Mouse (Mus musculus) heart, postnatal 0 days (tissue): ENCODE measurements around the gene Hdc. TPM values are rescaled to one million over a fixed set of nuclear protein-coding genes. Genes with fewer than 3 reads are reported as not detected.

Source experiments
- ATAC-seq: fragments of 200-750 bp; cut with Nextera tagmentation; 2 replicates; pipeline ENCODE4 v1.8.0; 2017; ENCODE audit warnings: low read depth, moderate number of reproducible peaks, moderate library complexity; ENCODE audit not compliant: insufficient read depth
- DNase-seq: peaks from one replicate; pipeline ENCODE4 v3.0.0-alpha.2; 2016; ENCODE audit warnings: low spot score
- H3K27ac ChIP-seq: fragments of 300-500 bp; sonication (generic); 2 replicates; pipeline ENCODE4 v1.5.1; 2014; ENCODE audit warnings: low read depth, mild to moderate bottlenecking
- H3K27me3 ChIP-seq: fragments of 300-500 bp; sonication (generic); 2 replicates; pipeline ENCODE4 v1.6.1; 2014; ENCODE audit warnings: low read length, mixed read lengths; ENCODE audit not compliant: control insufficient read depth, insufficient read depth
- H3K36me3 ChIP-seq: fragments of 300-500 bp; sonication (generic); replicated peaks from 2 replicates; pipeline ENCODE4 v1.6.1; 2014; ENCODE audit warnings: low read length, mixed read lengths; ENCODE audit not compliant: control insufficient read depth, insufficient read depth
- H3K4me1 ChIP-seq: fragments of 300-500 bp; sonication (generic); 2 replicates; pipeline ENCODE4 v1.6.1; 2014; ENCODE audit warnings: antibody characterized with exemption; ENCODE audit not compliant: control insufficient read depth, insufficient read depth
- H3K4me2 ChIP-seq: fragments of 300-500 bp; sonication (generic); 2 replicates; pipeline ENCODE4 v1.6.1; 2014; ENCODE audit warnings: low read depth, mild to moderate bottlenecking, low read length, moderate library complexity
- H3K4me3 ChIP-seq: fragments of 300-500 bp; sonication (generic); 2 replicates; pipeline ENCODE4 v1.5.1; 2014; ENCODE audit warnings: low read depth, low read length
- H3K9ac ChIP-seq: fragments of 300-500 bp; sonication (generic); replicated peaks from 2 replicates; pipeline ENCODE4 v1.6.1; 2014; ENCODE audit warnings: low read depth, low read length, mixed read lengths
- H3K9me3 ChIP-seq: fragments of 300-500 bp; sonication (generic); replicated peaks from 2 replicates; pipeline ENCODE4 v1.6.1; 2016; ENCODE audit warnings: low read length; ENCODE audit not compliant: control insufficient read depth
- CTCF ChIP-seq: IDR thresholded peaks from 2 replicates; pipeline ENCODE4 v1.5.1; 2016; ENCODE audit warnings: antibody characterized with exemption, control low read depth, low read depth
- EP300 ChIP-seq: IDR thresholded peaks from 2 replicates; pipeline ENCODE4 v1.6.1; 2016; ENCODE audit warnings: antibody characterized with exemption, low read depth
- WGBS: fragments of 180-500 bp; shearing (Covaris S2); extraction: QIAGEN DNeasy Blood & Tissue Kit; methylation state at CpG from one replicate; pipeline ENCODE4 v1.1.7; 2014; 5-methylcytosine and 5-hydroxymethylcytosine counted together
- polyA plus RNA-seq: library from polyadenylated mRNA; unstranded; fragments of >200 nt; fragmentation: Nextera tagmentation; extraction: Ambion mirVana; gene quantifications from 2 replicates; pipeline ENCODE4 v1.2.1, GENCODE M21; 2015
- total RNA-seq: library from RNA; depleted of rRNA; stranded (reverse); fragments of >200 nt; gene quantifications from 2 replicates; pipeline ENCODE4 v1.2.3, GENCODE M21; 2014; ENCODE audit warnings: low replicate concordance

Hdc gene
- total and polyA plus RNA-seq, 2 experiments from 2014 or later = 7.2 to 11.2 TPM

DNA sequence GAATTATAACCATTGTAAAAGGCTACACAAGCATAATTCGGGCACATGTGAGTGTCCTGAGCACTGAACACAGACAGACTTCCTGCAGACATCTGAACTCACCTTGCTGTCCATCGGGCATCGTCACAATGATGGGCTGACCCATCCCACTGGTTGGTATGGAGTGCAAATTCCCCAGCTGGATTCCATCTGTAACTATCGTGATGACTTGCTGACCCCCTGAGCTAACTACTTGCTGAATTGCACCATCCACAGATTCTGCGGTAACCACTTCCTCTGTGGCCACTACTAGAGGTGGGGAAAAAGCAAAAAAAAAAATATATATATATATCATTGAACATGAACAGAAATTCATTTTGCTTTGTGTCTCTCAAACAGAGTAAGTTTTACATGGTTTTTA, 27.4 kb upstream of the Hdc start:
- H3K36me3 ChIP-seq = peaks cover 72% of the 10 kb centered on the region
- TF ChIP-seq EP300 (no peak), CTCF (no peak)
- H3K4me2 ChIP-seq = no peak overlapping the region
- no peak overlapping the region for H3K27ac ChIP-seq
- no peaks in the 10 kb centered on the region for H3K9me3 ChIP-seq
- 83% methylated on average over 5 of the region's 5 CpGs for WGBS
- no peak overlapping the region for H3K4me3 ChIP-seq
- H3K9ac ChIP-seq = no peak overlapping the region
- H3K4me1 ChIP-seq = no peaks in the 10 kb centered on the region
- no peaks in the 10 kb centered on the region for H3K27me3 ChIP-seq
- DNase-seq = no peak
- ATAC-seq = no peak

DNA sequence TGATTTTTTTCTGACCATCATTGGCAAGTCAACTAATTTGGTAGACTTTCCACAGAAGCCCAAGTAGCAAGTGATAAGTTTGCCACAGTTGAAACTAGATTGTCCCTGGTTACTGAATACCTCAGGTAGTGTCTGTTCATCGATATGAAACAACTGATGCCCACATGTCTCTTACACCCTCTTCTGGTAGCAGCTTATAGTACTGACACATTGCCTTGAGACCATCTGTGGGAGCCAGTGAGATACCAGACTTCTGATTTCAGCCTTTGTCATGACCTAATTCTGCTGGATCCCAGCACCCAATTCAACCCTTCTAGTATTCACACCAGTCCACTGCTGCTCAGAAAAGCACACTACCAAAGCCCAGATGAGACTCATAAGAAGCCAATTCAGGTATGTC, 25.7 kb upstream of the Hdc start:
- H3K36me3 ChIP-seq = peaks cover 79% of the 10 kb centered on the region

DNA sequence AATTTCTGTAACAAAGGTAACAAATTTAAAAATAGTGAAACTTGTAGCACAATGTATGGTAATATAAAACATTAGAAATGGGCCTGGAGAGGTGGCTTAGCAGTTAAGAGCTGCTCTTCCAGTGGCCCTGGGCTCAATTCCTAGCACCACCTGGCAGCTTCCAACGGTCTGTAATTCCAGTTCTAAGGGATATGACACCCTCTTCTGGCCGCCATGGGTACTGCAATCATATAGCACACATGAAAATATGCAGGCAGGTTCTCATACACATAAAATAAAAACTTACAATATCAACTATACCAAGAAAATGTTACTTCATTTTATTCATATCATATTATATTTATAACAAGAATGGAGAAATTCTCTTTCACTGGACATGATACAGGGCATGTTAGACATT, 21.2 kb upstream of the Hdc start:
- Histone ChIP-seq H3K9ac (no peak overlapping the region), H3K4me3 (no peak overlapping the region), H3K27me3 (no peaks in the 10 kb centered on the region), H3K27ac (no peak overlapping the region), H3K4me1 (no peaks in the 10 kb centered on the region), H3K36me3 (peaks cover 61% of the 10 kb centered on the region), H3K9me3 (no peaks in the 10 kb centered on the region; the same call in 1 of the 2 replicates), H3K4me2 (no peak overlapping the region)
- ATAC-seq (no peak), DNase-seq (no peak)
- no peak for TF ChIP-seq EP300
- WGBS = 92% methylated on average over 2 of the region's 2 CpGs

More for the DNA sequence above, 25.7 kb upstream of the Hdc start:
- no peaks in the 10 kb centered on the region for H3K27me3 ChIP-seq
- H3K9ac ChIP-seq = no peak overlapping the region
- H3K4me1 ChIP-seq = no peaks in the 10 kb centered on the region
- WGBS = 82% methylated on average over 1 of the region's 1 CpGs
- no peak for ATAC-seq
- H3K9me3 ChIP-seq = no peaks in the 10 kb centered on the region; the same call in 1 of the 2 replicates
- H3K4me2 ChIP-seq = no peak overlapping the region
- DNase-seq = no peak
- TF ChIP-seq CTCF (peak; percentile 31), EP300 (no peak)
- no peak overlapping the region for H3K27ac ChIP-seq
- no peak overlapping the region for H3K4me3 ChIP-seq

DNA sequence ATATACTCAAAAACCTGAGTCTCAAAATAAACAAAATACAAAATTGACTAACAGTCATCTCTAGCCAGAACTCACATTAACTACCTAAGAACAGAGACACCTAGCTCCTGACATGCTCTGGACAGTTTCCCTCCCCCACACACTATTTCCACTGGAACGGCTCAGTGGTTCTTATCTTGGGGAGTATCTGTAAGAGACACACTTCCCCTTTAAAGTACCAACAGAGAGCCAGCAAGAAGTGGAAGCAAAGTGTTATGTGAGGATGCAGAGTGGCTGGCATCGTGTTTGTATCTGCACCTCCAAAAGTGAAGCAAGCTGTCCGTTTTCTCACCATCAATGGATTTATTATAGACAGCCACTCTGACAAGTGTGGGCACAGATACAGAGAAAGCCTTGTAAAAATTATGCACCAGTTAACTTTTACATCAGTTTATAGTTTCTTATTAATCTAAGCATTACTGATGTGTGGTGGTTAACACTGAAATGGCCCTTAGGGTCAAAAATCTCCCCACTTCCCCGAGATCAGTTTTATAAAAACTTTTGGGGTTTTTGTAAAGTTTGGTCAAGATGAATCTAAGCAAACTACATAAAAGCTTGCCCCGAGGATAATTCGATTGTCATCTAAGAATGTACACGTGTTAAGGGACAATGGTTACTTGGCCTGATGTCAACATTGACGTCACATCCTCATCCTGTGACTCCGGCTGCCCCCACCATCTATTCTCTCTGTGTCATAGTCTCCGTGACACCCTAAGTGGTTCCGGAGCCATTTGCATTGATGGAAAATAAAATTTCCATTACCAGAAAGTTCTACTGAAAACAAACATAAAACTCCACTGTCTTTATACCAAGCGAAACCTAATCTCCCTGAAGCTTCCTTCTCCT, 17.1 kb upstream of the Hdc start:
- Histone ChIP-seq H3K4me1 (no peaks in the 10 kb centered on the region), H3K4me2 (no peak overlapping the region), H3K36me3 (peaks cover 47% of the 10 kb centered on the region), H3K9ac (no peak overlapping the region), H3K4me3 (no peak overlapping the region), H3K27me3 (no peaks in the 10 kb centered on the region), H3K9me3 (no peaks in the 10 kb centered on the region; the same call in 1 of the 2 replicates), H3K27ac (peak overlapping the region; percentile 47; the same call in 1 of the 2 replicates)
- TF ChIP-seq CTCF (no peak), EP300 (no peak)
- ATAC-seq (no peak), DNase-seq (peak; percentile 18)
- 57% methylated on average over 12 of the region's 12 CpGs for WGBS

DNA sequence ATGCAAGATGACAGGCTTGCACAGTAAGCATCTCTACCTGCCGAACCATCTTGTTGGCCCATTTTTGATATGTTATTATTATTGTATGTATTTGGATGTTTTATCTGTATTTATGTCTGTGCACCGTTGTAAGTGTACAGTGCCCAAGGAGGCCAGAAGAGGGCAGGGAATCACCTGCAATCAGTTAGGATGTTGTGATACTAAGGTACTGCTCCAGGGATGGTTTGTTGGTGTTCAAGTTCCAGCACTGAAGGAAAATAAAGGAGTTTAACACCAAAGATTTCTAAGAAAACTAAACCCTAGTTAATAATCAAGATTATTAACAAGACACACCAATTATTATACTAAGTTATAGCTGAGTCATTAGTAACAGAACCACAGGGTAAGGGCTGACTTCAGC, 14.1 kb upstream of the Hdc start:
- WGBS = 83% methylated on average over 2 of the region's 2 CpGs

More for the DNA sequence above, 14.1 kb upstream of the Hdc start:
- Histone ChIP-seq H3K4me3 (no peak overlapping the region), H3K4me2 (no peak overlapping the region), H3K27ac (no peak overlapping the region), H3K9me3 (no peaks in the 10 kb centered on the region), H3K27me3 (no peaks in the 10 kb centered on the region), H3K4me1 (no peaks in the 10 kb centered on the region), H3K36me3 (peaks cover 41% of the 10 kb centered on the region), H3K9ac (no peak overlapping the region)
- DNase-seq = no peak
- ATAC-seq = no peak
- TF ChIP-seq CTCF = no peak
- no peak for TF ChIP-seq EP300
